Mouse (Mus musculus) kidney, embryonic 14.5 days (tissue): ENCODE results near the gene Gpx2. TPM values are rescaled to one million over a fixed set of nuclear protein-coding genes. Genes with fewer than 3 reads are reported as not detected.
"Not testable (repeated sequence)": the region's sequence is repeated elsewhere in the genome, so short reads cannot be mapped to it uniquely, and the experiment has no call there.

Source experiments
- ATAC-seq: fragments of 200-750 bp; cut with Nextera tagmentation; 2 replicates; pipeline ENCODE4 v1.8.0; 2017; ENCODE audit warnings: moderate number of reproducible peaks, mild to moderate bottlenecking, moderate TSS enrichment, moderate library complexity; ENCODE audit not compliant: low FRiP score, low TSS enrichment
- H3K27ac ChIP-seq: fragments of 300-500 bp; sonication (generic); 2 replicates; pipeline ENCODE4 v1.5.1; 2014; ENCODE audit warnings: low read depth, mild to moderate bottlenecking, low read length, moderate library complexity, mixed read lengths
- H3K27me3 ChIP-seq: fragments of 300-500 bp; sonication (generic); 2 replicates; pipeline ENCODE4 v1.6.1; 2014; ENCODE audit warnings: mild to moderate bottlenecking, low read length; ENCODE audit not compliant: control insufficient read depth, insufficient read depth
- H3K36me3 ChIP-seq: fragments of 300-500 bp; sonication (generic); 2 replicates; pipeline ENCODE4 v1.6.1; 2014; ENCODE audit warnings: low read length, mixed read lengths; ENCODE audit not compliant: control insufficient read depth, insufficient read depth
- H3K4me1 ChIP-seq: fragments of 300-500 bp; sonication (generic); 2 replicates; pipeline ENCODE4 v1.6.1; 2014; ENCODE audit warnings: low read length, mixed read lengths; ENCODE audit not compliant: control insufficient read depth, insufficient read depth
- H3K4me2 ChIP-seq: fragments of 300-500 bp; sonication (generic); replicated peaks from 2 replicates; pipeline ENCODE4 v1.6.1; 2014; ENCODE audit warnings: low read depth, mild to moderate bottlenecking, low read length
- H3K4me3 ChIP-seq: fragments of 300-500 bp; sonication (generic); 2 replicates; pipeline ENCODE4 v1.5.1; 2014; ENCODE audit warnings: mild to moderate bottlenecking, low read length
- H3K9ac ChIP-seq: fragments of 300-500 bp; sonication (generic); 2 replicates; pipeline ENCODE4 v1.6.1; 2014; ENCODE audit warnings: low read depth, mild to moderate bottlenecking, low read length, moderate library complexity
- H3K9me3 ChIP-seq: fragments of 300-500 bp; sonication (generic); 2 replicates; pipeline ENCODE4 v1.6.1; 2016; ENCODE audit warnings: low read length; ENCODE audit not compliant: control insufficient read depth
- WGBS: fragments of 180-500 bp; shearing (Covaris S2); extraction: QIAGEN DNeasy Blood & Tissue Kit; methylation state at CpG from one replicate; pipeline ENCODE4 v1.1.7; 2014; 5-methylcytosine and 5-hydroxymethylcytosine counted together
- polyA plus RNA-seq: library from polyadenylated mRNA; unstranded; fragments of >200 nt; fragmentation: Nextera tagmentation; extraction: Ambion mirVana; gene quantifications from 2 replicates; pipeline ENCODE4 v1.2.1, GENCODE M21; 2014

Gpx2 gene
- polyA plus RNA-seq, 1 experiment from 2014 or later: not detected

GRCm38 (mm10) chr12:76792540-76792939, 2.8 kb downstream of the Gpx2 start:
- H3K36me3 ChIP-seq, ATAC-seq, H3K4me1 ChIP-seq, H3K4me3 ChIP-seq, H3K9me3 ChIP-seq, H3K27me3 ChIP-seq, H3K27ac ChIP-seq, H3K4me2 ChIP-seq, H3K9ac ChIP-seq: not testable (repeated sequence)
- WGBS: 51% methylated on average over 14 of the region's 14 CpGs

DNA sequence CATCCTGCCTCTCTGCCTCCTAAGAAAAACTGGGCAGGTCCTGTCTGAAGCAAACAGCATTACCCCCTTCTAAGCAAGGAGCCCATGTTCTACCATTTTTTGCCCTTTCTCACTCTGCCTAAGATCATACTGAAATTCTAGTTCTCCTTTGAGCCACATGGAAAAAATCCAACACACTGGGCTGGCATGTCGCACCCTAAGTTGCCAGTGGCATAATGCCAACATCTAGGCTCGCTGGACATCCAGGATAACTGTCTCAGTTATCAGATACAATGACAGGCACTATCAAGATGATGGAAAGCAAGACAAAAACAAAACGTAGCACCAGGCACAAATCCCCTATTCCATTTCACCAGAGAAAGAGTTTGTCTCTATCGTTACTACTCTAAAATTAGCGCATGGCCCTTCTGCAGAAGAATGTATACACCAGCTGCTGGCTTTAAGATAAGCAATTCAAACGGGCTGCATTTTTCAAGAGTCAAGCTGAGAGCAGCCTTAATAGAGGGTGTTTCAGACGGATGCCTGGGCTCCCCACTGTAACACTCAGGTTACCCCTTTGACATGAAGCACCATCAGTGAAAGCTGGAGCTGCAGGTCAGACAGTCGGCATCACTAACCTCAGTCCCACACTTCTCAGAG, 4.8 kb downstream of the Gpx2 start:
- no peak overlapping the region for H3K9ac ChIP-seq
- H3K36me3 ChIP-seq: no peaks in the 10 kb centered on the region
- ATAC-seq: no peak
- no peaks in the 10 kb centered on the region for H3K9me3 ChIP-seq
- H3K4me1 ChIP-seq: no peaks in the 10 kb centered on the region
- H3K27ac ChIP-seq: no peak overlapping the region
- 51% methylated on average over 8 of the region's 8 CpGs for WGBS
- no peak overlapping the region for H3K4me2 ChIP-seq
- H3K4me3 ChIP-seq: no peak overlapping the region
- no peaks in the 10 kb centered on the region for H3K27me3 ChIP-seq

DNA sequence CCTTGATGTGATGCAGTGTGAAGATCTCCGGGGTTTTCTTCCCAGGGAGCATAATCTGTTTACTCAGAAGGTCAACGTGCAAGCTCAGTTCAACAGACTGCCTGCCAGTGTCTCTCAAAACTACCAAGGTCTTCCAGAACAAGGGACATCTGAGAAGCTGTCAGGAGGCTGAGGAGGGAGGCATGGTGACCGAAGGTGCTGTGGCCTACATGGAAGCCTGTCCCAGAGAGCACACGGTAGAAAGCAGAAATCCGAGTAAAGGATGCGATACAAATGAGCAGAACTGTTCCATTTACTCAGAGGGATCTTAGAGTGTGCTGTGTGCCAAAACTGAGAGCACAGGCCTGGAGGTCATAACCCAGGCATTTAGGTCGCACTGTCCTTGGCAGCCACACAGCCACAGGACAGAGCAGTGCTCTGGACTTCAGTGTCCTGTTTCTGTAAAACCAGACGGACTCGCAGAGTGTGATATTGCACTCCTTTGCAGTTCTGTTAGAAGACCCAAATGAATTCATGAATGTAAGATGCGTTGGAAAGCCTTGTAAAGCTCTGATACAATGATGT, 11.2 kb downstream of the Gpx2 start:
- Histone ChIP-seq H3K4me3 (no peak overlapping the region), H3K4me1 (no peaks in the 10 kb centered on the region), H3K9ac (no peak overlapping the region), H3K36me3 (no peaks in the 10 kb centered on the region), H3K9me3 (no peaks in the 10 kb centered on the region), H3K4me2 (no peak overlapping the region), H3K27ac (no peak overlapping the region), H3K27me3 (no peaks in the 10 kb centered on the region)
- 64% methylated on average over 10 of the region's 10 CpGs for WGBS
- no peak for ATAC-seq

- H3K27me3 ChIP-seq: no peaks in the 10 kb centered on the region
- ATAC-seq: no peak
- H3K9me3 ChIP-seq: no peaks in the 10 kb centered on the region
- no peaks in the 10 kb centered on the region for H3K4me1 ChIP-seq
- H3K27ac ChIP-seq: no peak overlapping the region
- H3K36me3 ChIP-seq: no peaks in the 10 kb centered on the region
- H3K9ac ChIP-seq: no peak overlapping the region
- H3K4me2 ChIP-seq: no peak overlapping the region
- 77% methylated on average over 12 of the region's 12 CpGs for WGBS
- H3K4me3 ChIP-seq: no peak overlapping the region
These were observed 14.5 kb downstream of the Gpx2 start for GRCm38 (mm10) chr12:76780639-76781468.

- Histone ChIP-seq H3K36me3 (no peaks in the 10 kb centered on the region), H3K27me3 (no peaks in the 10 kb centered on the region), H3K27ac (no peak overlapping the region), H3K4me2 (no peak overlapping the region), H3K4me3 (no peak overlapping the region), H3K4me1 (no peaks in the 10 kb centered on the region), H3K9me3 (no peaks in the 10 kb centered on the region), H3K9ac (no peak overlapping the region)
- WGBS: 86% methylated on average over 5 of the region's 5 CpGs
- no peak for ATAC-seq
These were observed 15.4 kb downstream of the Gpx2 start for GRCm38 (mm10) chr12:76779951-76780350.

DNA sequence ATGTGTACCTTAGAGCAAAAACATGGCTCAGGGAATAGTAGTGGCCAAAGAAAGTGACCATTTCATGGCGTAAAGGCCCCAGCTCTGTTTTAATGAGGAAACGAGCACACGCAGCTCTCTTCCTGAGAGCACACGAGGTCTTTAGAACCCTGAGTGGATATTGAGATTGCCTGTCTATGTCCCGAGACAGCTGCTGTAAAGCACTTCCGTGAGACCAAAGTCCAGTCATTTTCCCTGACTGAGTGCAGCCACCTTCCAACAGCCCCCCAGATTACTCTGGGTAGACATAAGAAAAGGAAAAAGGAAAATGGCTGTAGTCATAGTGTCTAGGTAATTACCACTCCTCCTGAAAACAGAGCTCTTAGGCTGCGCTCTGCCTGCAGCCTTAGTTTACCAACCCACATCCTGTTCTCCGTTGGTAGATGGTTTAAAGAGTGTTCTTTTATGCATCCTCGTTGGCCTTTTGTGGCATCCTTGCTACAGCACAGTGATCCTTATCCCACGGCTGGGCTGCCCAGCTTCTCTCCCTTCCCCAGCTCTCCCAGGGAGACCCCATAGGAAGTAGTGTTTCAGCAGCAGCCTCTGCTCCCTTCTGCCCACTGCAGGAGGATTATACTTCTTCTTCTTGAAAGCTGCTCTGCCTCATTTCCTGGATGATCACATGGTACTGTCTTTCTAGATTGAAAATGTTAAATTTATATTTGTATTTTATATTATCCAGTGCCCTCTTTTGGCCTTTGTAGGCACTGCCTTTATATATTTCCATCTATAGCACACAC, 16.9 kb downstream of the Gpx2 start:
- Histone ChIP-seq H3K4me2 (no peak overlapping the region), H3K27me3 (no peaks in the 10 kb centered on the region), H3K9me3 (no peaks in the 10 kb centered on the region), H3K27ac (no peak overlapping the region), H3K4me1 (no peaks in the 10 kb centered on the region), H3K4me3 (no peak overlapping the region), H3K9ac (no peak overlapping the region), H3K36me3 (no peaks in the 10 kb centered on the region)
- no peak for ATAC-seq
- 86% methylated on average over 10 of the region's 10 CpGs for WGBS

GRCm38 (mm10) chr12:76777845-76778244, 17.5 kb downstream of the Gpx2 start:
- ATAC-seq: no peak
- H3K4me2 ChIP-seq: no peak overlapping the region

GRCm38 (mm10) chr12:76776898-76777297, 18.5 kb downstream of the Gpx2 start:
- Histone ChIP-seq H3K4me1 (no peaks in the 10 kb centered on the region), H3K9me3 (no peaks in the 10 kb centered on the region), H3K9ac (no peak overlapping the region), H3K27ac (no peak overlapping the region), H3K27me3 (no peaks in the 10 kb centered on the region), H3K4me3 (no peak overlapping the region), H3K36me3 (no peaks in the 10 kb centered on the region), H3K4me2 (no peak overlapping the region)
- ATAC-seq: no peak
- WGBS: 89% methylated on average over 5 of the region's 5 CpGs

More at GRCm38 (mm10) chr12:76777845-76778244, 17.5 kb downstream of the Gpx2 start:
- H3K36me3 ChIP-seq: no peaks in the 10 kb centered on the region
- no peaks in the 10 kb centered on the region for H3K4me1 ChIP-seq
- no peak overlapping the region for H3K9ac ChIP-seq
- H3K4me3 ChIP-seq: no peak overlapping the region
- no peaks in the 10 kb centered on the region for H3K27me3 ChIP-seq
- H3K9me3 ChIP-seq: no peaks in the 10 kb centered on the region
- no peak overlapping the region for H3K27ac ChIP-seq
